Mouse (Mus musculus): ENCODE results near the gene Eri3. TPM values are rescaled to one million over a fixed set of nuclear protein-coding genes. Genes with fewer than 3 reads are reported as not detected.

The Eri3 gene
- total RNA-seq, 1 experiment, result 36.0 TPM

- H3K27ac ChIP-seq (ENCODE audit: insufficient read depth, low read depth, low read length, poor library complexity, severe bottlenecking), result no peak overlapping the region
- H3K4me3 ChIP-seq (ENCODE audit: insufficient read depth in 1 of 2, low read depth in 1 of 2, low read length in 2 of 2, poor library complexity in 1 of 2, severe bottlenecking in 1 of 2), result no peak overlapping the region
- in situ Hi-C loops (cut with MboI; ENCODE audit: low sequenced_read_pairs in 2 of 2, unreplicated experiment in 2 of 2), result no loop called here
- DNase-seq (ENCODE audit: low read depth, low spot score), result no peak
- TF ChIP-seq CHD2 (IDR thresholded peaks at IDR 0.05; ENCODE audit: low read depth, low read length) (no peak), ZC3H11A (IDR thresholded peaks at IDR 0.05; ENCODE audit: borderline replicate concordance, low read depth, low read length) (no peak), MAFK (IDR thresholded peaks at IDR 0.05; ENCODE audit: insufficient read depth, low read depth, low read length) (no peak), ZNF384 (IDR thresholded peaks at IDR 0.05; ENCODE audit: low read depth, low read length) (no peak), HCFC1 (IDR thresholded peaks at IDR 0.05; ENCODE audit: borderline replicate concordance, insufficient read depth, low read length) (no peak)
- peaks cover 3% of the 10 kb centered on the region; the same call in 1 of the 2 replicates for H3K36me3 ChIP-seq (ENCODE audit: control insufficient read depth, insufficient read depth, low read length, poor library complexity, severe bottlenecking)
- H3K4me1 ChIP-seq (ENCODE audit: control insufficient read depth in 2 of 2, insufficient read depth in 2 of 2, low read length in 2 of 2, poor library complexity in 1 of 2), result peaks cover 1 to 3% of the 10 kb centered on the region in 2 experiments; a peak in 2 of 4 replicates
- no peaks in the 10 kb centered on the region for H3K9me3 ChIP-seq (ENCODE audit: control insufficient read depth, insufficient read depth, low read depth, low read length)
- H3K9ac ChIP-seq (ENCODE audit: insufficient read depth, low read depth, low read length, poor library complexity, severe bottlenecking), result no peak overlapping the region
These were observed 20.8 kb downstream of the Eri3 start for GRCm38 (mm10) chr4:117570964-117571363.

- DNase-seq (ENCODE audit: low read depth, low spot score), result no peak
- no peak overlapping the region for H3K27ac ChIP-seq (ENCODE audit: insufficient read depth, low read depth, low read length, poor library complexity, severe bottlenecking)
- no peak for TF ChIP-seq MAFK (IDR thresholded peaks at IDR 0.05; ENCODE audit: insufficient read depth, low read depth, low read length)
- no peak for TF ChIP-seq CHD2 (IDR thresholded peaks at IDR 0.05; ENCODE audit: low read depth, low read length)
- no peak for TF ChIP-seq HCFC1 (IDR thresholded peaks at IDR 0.05; ENCODE audit: borderline replicate concordance, insufficient read depth, low read length)
- TF ChIP-seq ZC3H11A (IDR thresholded peaks at IDR 0.05; ENCODE audit: borderline replicate concordance, low read depth, low read length), result no peak
- no peak for TF ChIP-seq ZNF384 (IDR thresholded peaks at IDR 0.05; ENCODE audit: low read depth, low read length)
- in situ Hi-C loops (cut with MboI; ENCODE audit: low sequenced_read_pairs in 2 of 2, unreplicated experiment in 2 of 2), result no loop called here
- peaks cover 6% of the 10 kb centered on the region; the same call in 1 of the 2 replicates for H3K36me3 ChIP-seq (ENCODE audit: control insufficient read depth, insufficient read depth, low read length, poor library complexity, severe bottlenecking)
- H3K9ac ChIP-seq (ENCODE audit: insufficient read depth, low read depth, low read length, poor library complexity, severe bottlenecking), result no peak overlapping the region
- H3K9me3 ChIP-seq (ENCODE audit: control insufficient read depth, insufficient read depth, low read depth, low read length), result no peaks in the 10 kb centered on the region
- no peak overlapping the region for H3K4me3 ChIP-seq (ENCODE audit: insufficient read depth in 1 of 2, low read depth in 1 of 2, low read length in 2 of 2, poor library complexity in 1 of 2, severe bottlenecking in 1 of 2)
- H3K4me1 ChIP-seq (ENCODE audit: control insufficient read depth in 2 of 2, insufficient read depth in 2 of 2, low read length in 2 of 2, poor library complexity in 1 of 2), result peaks cover 15 to 24% of the 10 kb centered on the region in 2 experiments
These were observed 27.4 kb downstream of the Eri3 start for GRCm38 (mm10) chr4:117577579-117577978.

- Histone ChIP-seq H3K9ac (ENCODE audit: insufficient read depth, low read depth, low read length, poor library complexity, severe bottlenecking) (no peak overlapping the region), H3K36me3 (ENCODE audit: control insufficient read depth, insufficient read depth, low read length, poor library complexity, severe bottlenecking) (peaks cover 17% of the 10 kb centered on the region; the same call in 1 of the 2 replicates), H3K27ac (ENCODE audit: insufficient read depth, low read depth, low read length, poor library complexity, severe bottlenecking) (no peak overlapping the region), H3K9me3 (ENCODE audit: control insufficient read depth, insufficient read depth, low read depth, low read length) (no peaks in the 10 kb centered on the region), H3K4me3 (ENCODE audit: insufficient read depth in 1 of 2, low read depth in 1 of 2, low read length in 2 of 2, poor library complexity in 1 of 2, severe bottlenecking in 1 of 2) (no peak overlapping the region; a peak in 1 of 4 replicates), H3K4me1 (ENCODE audit: control insufficient read depth in 2 of 2, insufficient read depth in 2 of 2, low read length in 2 of 2, poor library complexity in 1 of 2) (peaks cover 13 to 21% of the 10 kb centered on the region in 2 experiments)
- in situ Hi-C loops (cut with MboI; ENCODE audit: low sequenced_read_pairs in 2 of 2, unreplicated experiment in 2 of 2), result no loop called here
- no peak for DNase-seq (ENCODE audit: low read depth, low spot score)
- no peak for TF ChIP-seq MAFK (IDR thresholded peaks at IDR 0.05; ENCODE audit: insufficient read depth, low read depth, low read length)
- no peak for TF ChIP-seq CHD2 (IDR thresholded peaks at IDR 0.05; ENCODE audit: low read depth, low read length)
- no peak for TF ChIP-seq ZNF384 (IDR thresholded peaks at IDR 0.05; ENCODE audit: low read depth, low read length)
- TF ChIP-seq ZC3H11A (IDR thresholded peaks at IDR 0.05; ENCODE audit: borderline replicate concordance, low read depth, low read length), result no peak
- no peak for TF ChIP-seq HCFC1 (IDR thresholded peaks at IDR 0.05; ENCODE audit: borderline replicate concordance, insufficient read depth, low read length)
These were observed 31.5 kb downstream of the Eri3 start for GRCm38 (mm10) chr4:117581626-117582025.

- peaks cover 5 to 12% of the 10 kb centered on the region in 2 experiments; a peak in 2 of 4 replicates for H3K4me1 ChIP-seq (ENCODE audit: control insufficient read depth in 2 of 2, insufficient read depth in 2 of 2, low read length in 2 of 2, poor library complexity in 1 of 2)
- in situ Hi-C loops (cut with MboI; ENCODE audit: low sequenced_read_pairs in 2 of 2, unreplicated experiment in 2 of 2), result no loop called here
- no peak overlapping the region for H3K27ac ChIP-seq (ENCODE audit: insufficient read depth, low read depth, low read length, poor library complexity, severe bottlenecking)
- H3K4me3 ChIP-seq (ENCODE audit: insufficient read depth in 1 of 2, low read depth in 1 of 2, low read length in 2 of 2, poor library complexity in 1 of 2, severe bottlenecking in 1 of 2), result no peak overlapping the region
- no peaks in the 10 kb centered on the region for H3K9me3 ChIP-seq (ENCODE audit: control insufficient read depth, insufficient read depth, low read depth, low read length)
- no peak overlapping the region for H3K9ac ChIP-seq (ENCODE audit: insufficient read depth, low read depth, low read length, poor library complexity, severe bottlenecking)
- no peak for DNase-seq (ENCODE audit: low read depth, low spot score)
- TF ChIP-seq CHD2 (IDR thresholded peaks at IDR 0.05; ENCODE audit: low read depth, low read length) (no peak), MAFK (IDR thresholded peaks at IDR 0.05; ENCODE audit: insufficient read depth, low read depth, low read length) (no peak), ZNF384 (IDR thresholded peaks at IDR 0.05; ENCODE audit: low read depth, low read length) (no peak), HCFC1 (IDR thresholded peaks at IDR 0.05; ENCODE audit: borderline replicate concordance, insufficient read depth, low read length) (no peak), ZC3H11A (IDR thresholded peaks at IDR 0.05; ENCODE audit: borderline replicate concordance, low read depth, low read length) (no peak)
- peaks cover 17% of the 10 kb centered on the region; the same call in 1 of the 2 replicates for H3K36me3 ChIP-seq (ENCODE audit: control insufficient read depth, insufficient read depth, low read length, poor library complexity, severe bottlenecking)
These were observed 35.8 kb downstream of the Eri3 start for GRCm38 (mm10) chr4:117585995-117586394.

Data from ES-E14 (cell line).